Mouse (Mus musculus): ENCODE results near the gene Natd1. TPM values are rescaled to one million over a fixed set of nuclear protein-coding genes. Genes with fewer than 3 reads are reported as not detected.
A peak's percentile ranks its signal among the peaks of the same experiment; 100 is the strongest.
"Not testable (repeated sequence)": the region's sequence is repeated elsewhere in the genome, so short reads cannot be mapped to it uniquely, and the experiment has no call there.

Natd1 gene
- polyA plus RNA-seq, 1 experiment from 2014 or later: 11.0 TPM

- not testable (repeated sequence) for H3K4me3 ChIP-seq (replicated peaks; ENCODE audit: low read length); H3K27me3 ChIP-seq (ENCODE audit: control insufficient read depth, insufficient read depth, low read length); ATAC-seq (ENCODE audit: insufficient read depth, low FRiP score); H3K27ac ChIP-seq (ENCODE audit: low read length); H3K36me3 ChIP-seq (ENCODE audit: control insufficient read depth, insufficient read depth, low read length); H3K9me3 ChIP-seq (replicated peaks; ENCODE audit: control insufficient read depth, low read length); H3K9ac ChIP-seq (ENCODE audit: low read length); H3K4me1 ChIP-seq (ENCODE audit: control insufficient read depth, insufficient read depth, low read length); H3K4me2 ChIP-seq (ENCODE audit: low read depth, low read length)
- WGBS: 79% methylated on average over 2 of the region's 3 CpGs
Observed at GRCm38 (mm10) chr11:60886986-60887385, 27.6 kb downstream of the Natd1 start.

- 71% methylated on average over 3 of the region's 3 CpGs for WGBS
- Histone ChIP-seq H3K9me3 (replicated peaks; ENCODE audit: control insufficient read depth, low read length) (no peaks in the 10 kb centered on the region), H3K36me3 (ENCODE audit: control insufficient read depth, insufficient read depth, low read length) (no peaks in the 10 kb centered on the region)
Observed at GRCm38 (mm10) chr11:60882386-60882785, 32.2 kb downstream of the Natd1 start.

GRCm38 (mm10) chr11:60880559-60880958, 34.0 kb downstream of the Natd1 start:
- no peak overlapping the region for H3K4me2 ChIP-seq (ENCODE audit: low read depth, low read length)
- H3K4me1 ChIP-seq (ENCODE audit: control insufficient read depth, insufficient read depth, low read length): peaks cover 26% of the 10 kb centered on the region
- H3K27me3 ChIP-seq (ENCODE audit: control insufficient read depth, insufficient read depth, low read length): no peaks in the 10 kb centered on the region
- H3K9ac ChIP-seq (ENCODE audit: low read length): no peak overlapping the region
- no peak overlapping the region for H3K4me3 ChIP-seq (replicated peaks; ENCODE audit: low read length)
- H3K9me3 ChIP-seq (replicated peaks; ENCODE audit: control insufficient read depth, low read length): no peaks in the 10 kb centered on the region
- no peak for ATAC-seq (ENCODE audit: insufficient read depth, low FRiP score)
- H3K27ac ChIP-seq (ENCODE audit: low read length): no peak overlapping the region
- H3K36me3 ChIP-seq (ENCODE audit: control insufficient read depth, insufficient read depth, low read length): no peaks in the 10 kb centered on the region
- 94% methylated on average over 4 of the region's 4 CpGs for WGBS

More at GRCm38 (mm10) chr11:60882386-60882785, 32.2 kb downstream of the Natd1 start:
- Histone ChIP-seq H3K27me3 (ENCODE audit: control insufficient read depth, insufficient read depth, low read length) (no peaks in the 10 kb centered on the region), H3K4me2 (ENCODE audit: low read depth, low read length) (no peak overlapping the region), H3K27ac (ENCODE audit: low read length) (no peak overlapping the region), H3K4me3 (replicated peaks; ENCODE audit: low read length) (no peak overlapping the region), H3K4me1 (ENCODE audit: control insufficient read depth, insufficient read depth, low read length) (peaks cover 9% of the 10 kb centered on the region), H3K9ac (ENCODE audit: low read length) (no peak overlapping the region)
- ATAC-seq (ENCODE audit: insufficient read depth, low FRiP score): no peak

GRCm38 (mm10) chr11:60879423-60879822, 35.1 kb downstream of the Natd1 start:
- no peaks in the 10 kb centered on the region for H3K27me3 ChIP-seq (ENCODE audit: control insufficient read depth, insufficient read depth, low read length)
- peak overlapping the region; percentile 97 for H3K9ac ChIP-seq (ENCODE audit: low read length)
- no peaks in the 10 kb centered on the region for H3K36me3 ChIP-seq (ENCODE audit: control insufficient read depth, insufficient read depth, low read length)
- peak overlapping the region; percentile 90 for H3K4me2 ChIP-seq (ENCODE audit: low read depth, low read length)
- 1% methylated on average over 11 of the region's 11 CpGs for WGBS
- no peaks in the 10 kb centered on the region for H3K9me3 ChIP-seq (replicated peaks; ENCODE audit: control insufficient read depth, low read length)
- peak overlapping the region; percentile 97 for H3K4me3 ChIP-seq (replicated peaks; ENCODE audit: low read length)
- peak overlapping the region; percentile 97 for H3K27ac ChIP-seq (ENCODE audit: low read length)
- H3K4me1 ChIP-seq (ENCODE audit: control insufficient read depth, insufficient read depth, low read length): peaks cover 35% of the 10 kb centered on the region
- ATAC-seq (ENCODE audit: insufficient read depth, low FRiP score): no peak

GRCm38 (mm10) chr11:60878675-60879294, 35.8 kb downstream of the Natd1 start, which contains the start of gene Tmem11:
Gene Tmem11 (minus strand): TSS chr11:60879272.
- WGBS: under 1% methylated on average over 62 of the region's 62 CpGs
- Histone ChIP-seq H3K36me3 (ENCODE audit: control insufficient read depth, insufficient read depth, low read length) (no peaks in the 10 kb centered on the region), H3K27ac (ENCODE audit: low read length) (peak within 1 kb of the TSS; percentile 97), H3K27me3 (ENCODE audit: control insufficient read depth, insufficient read depth, low read length) (no peaks in the 10 kb centered on the region), H3K4me2 (ENCODE audit: low read depth, low read length) (peak within 1 kb of the TSS; percentile 90), H3K9me3 (replicated peaks; ENCODE audit: control insufficient read depth, low read length) (no peaks in the 10 kb centered on the region), H3K9ac (ENCODE audit: low read length) (peak within 1 kb of the TSS; percentile 97), H3K4me1 (ENCODE audit: control insufficient read depth, insufficient read depth, low read length) (peaks cover 41% of the 10 kb centered on the region), H3K4me3 (replicated peaks; ENCODE audit: low read length) (peak within 1 kb of the TSS; percentile 97)
- peak; percentile 99 for ATAC-seq (ENCODE audit: insufficient read depth, low FRiP score)

GRCm38 (mm10) chr11:60878056-60878612, 36.4 kb downstream of the Natd1 start:
- peak overlapping the region; percentile 97 for H3K4me3 ChIP-seq (replicated peaks; ENCODE audit: low read length)
- H3K4me1 ChIP-seq (ENCODE audit: control insufficient read depth, insufficient read depth, low read length): peaks cover 41% of the 10 kb centered on the region
- peak overlapping the region; percentile 71 for H3K4me2 ChIP-seq (ENCODE audit: low read depth, low read length)
- no peaks in the 10 kb centered on the region for H3K9me3 ChIP-seq (replicated peaks; ENCODE audit: control insufficient read depth, low read length)
- under 1% methylated on average over 51 of the region's 52 CpGs for WGBS
- H3K36me3 ChIP-seq (ENCODE audit: control insufficient read depth, insufficient read depth, low read length): no peaks in the 10 kb centered on the region
- peak overlapping the region; percentile 97 for H3K9ac ChIP-seq (ENCODE audit: low read length)
- H3K27me3 ChIP-seq (ENCODE audit: control insufficient read depth, insufficient read depth, low read length): no peaks in the 10 kb centered on the region
- peak overlapping the region; percentile 94 for H3K27ac ChIP-seq (ENCODE audit: low read length)
- peak; percentile 70 for ATAC-seq (ENCODE audit: insufficient read depth, low FRiP score)

GRCm38 (mm10) chr11:60873101-60873500, 41.4 kb downstream of the Natd1 start:
- Histone ChIP-seq H3K36me3 (ENCODE audit: control insufficient read depth, insufficient read depth, low read length) (no peaks in the 10 kb centered on the region), H3K9ac (ENCODE audit: low read length) (peak overlapping the region; percentile 28; the same call in 1 of the 2 replicates), H3K4me1 (ENCODE audit: control insufficient read depth, insufficient read depth, low read length) (peaks cover 48% of the 10 kb centered on the region), H3K27ac (ENCODE audit: low read length) (0 out of 2 replicates have a peak overlapping the region, but pooled peaks have one; percentile 2), H3K27me3 (ENCODE audit: control insufficient read depth, insufficient read depth, low read length) (no peaks in the 10 kb centered on the region), H3K9me3 (replicated peaks; ENCODE audit: control insufficient read depth, low read length) (no peaks in the 10 kb centered on the region), H3K4me2 (ENCODE audit: low read depth, low read length) (no peak overlapping the region), H3K4me3 (replicated peaks; ENCODE audit: low read length) (no peak overlapping the region)
- no peak for ATAC-seq (ENCODE audit: insufficient read depth, low FRiP score)
- 58% methylated on average over 6 of the region's 6 CpGs for WGBS

- H3K4me3 ChIP-seq (replicated peaks; ENCODE audit: low read length): no peak overlapping the region
Observed at GRCm38 (mm10) chr11:60871409-60871808, 43.1 kb downstream of the Natd1 start.

GRCm38 (mm10) chr11:60869471-60869870, 45.1 kb downstream of the Natd1 start:
- H3K9ac ChIP-seq (ENCODE audit: low read length); H3K4me3 ChIP-seq (replicated peaks; ENCODE audit: low read length); ATAC-seq (ENCODE audit: insufficient read depth, low FRiP score); H3K4me2 ChIP-seq (ENCODE audit: low read depth, low read length); H3K9me3 ChIP-seq (replicated peaks; ENCODE audit: control insufficient read depth, low read length); H3K36me3 ChIP-seq (ENCODE audit: control insufficient read depth, insufficient read depth, low read length); H3K27me3 ChIP-seq (ENCODE audit: control insufficient read depth, insufficient read depth, low read length); H3K27ac ChIP-seq (ENCODE audit: low read length): not testable (repeated sequence)
- peaks cover 23% of the 10 kb centered on the region for H3K4me1 ChIP-seq (ENCODE audit: control insufficient read depth, insufficient read depth, low read length)
- WGBS: 92% methylated on average over 6 of the region's 6 CpGs

More at GRCm38 (mm10) chr11:60871409-60871808, 43.1 kb downstream of the Natd1 start:
- H3K4me1 ChIP-seq (ENCODE audit: control insufficient read depth, insufficient read depth, low read length): peaks cover 40% of the 10 kb centered on the region
- H3K4me2 ChIP-seq (ENCODE audit: low read depth, low read length): no peak overlapping the region
- no peaks in the 10 kb centered on the region for H3K36me3 ChIP-seq (ENCODE audit: control insufficient read depth, insufficient read depth, low read length)
- 48% methylated on average over 4 of the region's 4 CpGs for WGBS
- H3K9me3 ChIP-seq (replicated peaks; ENCODE audit: control insufficient read depth, low read length): no peaks in the 10 kb centered on the region
- ATAC-seq (ENCODE audit: insufficient read depth, low FRiP score): no peak
- H3K27me3 ChIP-seq (ENCODE audit: control insufficient read depth, insufficient read depth, low read length): no peaks in the 10 kb centered on the region
- no peak overlapping the region for H3K9ac ChIP-seq (ENCODE audit: low read length)
- no peak overlapping the region for H3K27ac ChIP-seq (ENCODE audit: low read length)
